Mouse (Mus musculus): Measurements from ENCODE around the gene Tenm4. TPM values are rescaled to one million over a fixed set of nuclear protein-coding genes. Genes with fewer than 3 reads are reported as not detected.

Gene Tenm4
- polyA plus RNA-seq, 1 experiment from 2014 or later = 24.0 TPM

GRCm38 (mm10) chr7:96818236-96818916 lies 647.3 kb downstream of the Tenm4 start:
- ATAC-seq (ENCODE audit: insufficient read depth, low FRiP score, low read depth) = no peak
- 83% methylated on average over 6 of the region's 6 CpGs for WGBS
- H3K9me3 ChIP-seq = no peaks in the 10 kb centered on the region

GRCm38 (mm10) chr7:96819538-96819937 lies 648.5 kb downstream of the Tenm4 start:
- Histone ChIP-seq H3K27me3 (replicated peaks) (no peaks in the 10 kb centered on the region), H3K36me3 (no peaks in the 10 kb centered on the region), H3K4me2 (no peak overlapping the region), H3K4me3 (replicated peaks) (no peak overlapping the region), H3K9ac (no peak overlapping the region), H3K27ac (no peak overlapping the region), H3K4me1 (peaks cover 5% of the 10 kb centered on the region), H3K9me3 (no peaks in the 10 kb centered on the region)
- 55% methylated on average over 3 of the region's 3 CpGs for WGBS
- ATAC-seq (ENCODE audit: insufficient read depth, low FRiP score, low read depth) = no peak

More at GRCm38 (mm10) chr7:96818236-96818916, 647.3 kb downstream of the Tenm4 start:
- H3K36me3 ChIP-seq = no peaks in the 10 kb centered on the region
- H3K9ac ChIP-seq = no peak overlapping the region
- H3K4me2 ChIP-seq = no peak overlapping the region
- no peak overlapping the region for H3K27ac ChIP-seq
- no peaks in the 10 kb centered on the region for H3K27me3 ChIP-seq (replicated peaks)
- H3K4me3 ChIP-seq (replicated peaks) = no peak overlapping the region
- H3K4me1 ChIP-seq = peaks cover 8% of the 10 kb centered on the region

- Histone ChIP-seq H3K36me3 (no peaks in the 10 kb centered on the region), H3K4me3 (replicated peaks) (no peak overlapping the region), H3K4me2 (no peak overlapping the region), H3K4me1 (peaks cover 5% of the 10 kb centered on the region), H3K27ac (no peak overlapping the region), H3K9ac (no peak overlapping the region), H3K27me3 (replicated peaks) (no peaks in the 10 kb centered on the region), H3K9me3 (no peaks in the 10 kb centered on the region)
- WGBS = 72% methylated on average over 6 of the region's 6 CpGs
- ATAC-seq (ENCODE audit: insufficient read depth, low FRiP score, low read depth) = no peak
These were observed 649.3 kb downstream of the Tenm4 start for GRCm38 (mm10) chr7:96820343-96820742.

- Histone ChIP-seq H3K4me3 (replicated peaks) (no peak overlapping the region), H3K4me1 (no peaks in the 10 kb centered on the region), H3K4me2 (no peak overlapping the region), H3K27ac (no peak overlapping the region), H3K9ac (no peak overlapping the region), H3K27me3 (replicated peaks) (no peaks in the 10 kb centered on the region), H3K36me3 (no peaks in the 10 kb centered on the region), H3K9me3 (no peaks in the 10 kb centered on the region)
- no peak for ATAC-seq (ENCODE audit: insufficient read depth, low FRiP score, low read depth)
- WGBS = 87% methylated on average over 6 of the region's 6 CpGs
These were observed 655.1 kb downstream of the Tenm4 start for GRCm38 (mm10) chr7:96826101-96826500.

- H3K9ac ChIP-seq = no peak overlapping the region
- no peaks in the 10 kb centered on the region for H3K4me1 ChIP-seq
- H3K4me2 ChIP-seq = no peak overlapping the region
- no peaks in the 10 kb centered on the region for H3K9me3 ChIP-seq
- no peaks in the 10 kb centered on the region for H3K36me3 ChIP-seq
- WGBS = 81% methylated on average over 6 of the region's 6 CpGs
- H3K4me3 ChIP-seq (replicated peaks) = no peak overlapping the region
- H3K27me3 ChIP-seq (replicated peaks) = no peaks in the 10 kb centered on the region
- ATAC-seq (ENCODE audit: insufficient read depth, low FRiP score, low read depth) = no peak
- no peak overlapping the region for H3K27ac ChIP-seq
These were observed 655.6 kb downstream of the Tenm4 start for GRCm38 (mm10) chr7:96826672-96827071.

GRCm38 (mm10) chr7:96832551-96832950 lies 661.5 kb downstream of the Tenm4 start:
- H3K27ac ChIP-seq = peak overlapping the region; percentile 35; the same call in 1 of the 2 replicates
- peaks cover 12% of the 10 kb centered on the region; the same call in 1 of the 2 replicates for H3K4me1 ChIP-seq
- H3K36me3 ChIP-seq = no peaks in the 10 kb centered on the region
- WGBS = 28% methylated on average over 9 of the region's 9 CpGs
- no peak overlapping the region for H3K4me3 ChIP-seq (replicated peaks)
- no peak overlapping the region for H3K9ac ChIP-seq
- no peaks in the 10 kb centered on the region for H3K27me3 ChIP-seq (replicated peaks)
- peak; percentile 24; the same call in 1 of the 2 replicates for ATAC-seq (ENCODE audit: insufficient read depth, low FRiP score, low read depth)
- no peak overlapping the region for H3K4me2 ChIP-seq
- H3K9me3 ChIP-seq = no peaks in the 10 kb centered on the region

GRCm38 (mm10) chr7:96833012-96833411 lies 662.0 kb downstream of the Tenm4 start:
- H3K27ac ChIP-seq = peak overlapping the region; percentile 40; the same call in 1 of the 2 replicates
- 52% methylated on average over 3 of the region's 3 CpGs for WGBS
- no peak overlapping the region for H3K9ac ChIP-seq
- no peak overlapping the region for H3K4me3 ChIP-seq (replicated peaks)
- H3K4me1 ChIP-seq = peaks cover 12% of the 10 kb centered on the region; the same call in 1 of the 2 replicates
- H3K4me2 ChIP-seq = no peak overlapping the region
- H3K36me3 ChIP-seq = no peaks in the 10 kb centered on the region
- H3K27me3 ChIP-seq (replicated peaks) = no peaks in the 10 kb centered on the region
- no peaks in the 10 kb centered on the region for H3K9me3 ChIP-seq
- no peak; the same call in 1 of the 2 replicates for ATAC-seq (ENCODE audit: insufficient read depth, low FRiP score, low read depth)

- Histone ChIP-seq H3K4me1 (peaks cover 12% of the 10 kb centered on the region; the same call in 1 of the 2 replicates), H3K36me3 (no peaks in the 10 kb centered on the region), H3K9ac (no peak overlapping the region), H3K9me3 (no peaks in the 10 kb centered on the region), H3K27me3 (replicated peaks) (no peaks in the 10 kb centered on the region), H3K4me2 (no peak overlapping the region), H3K4me3 (replicated peaks) (no peak overlapping the region), H3K27ac (peak overlapping the region; percentile 73)
- WGBS = 33% methylated on average over 6 of the region's 6 CpGs
- peak; percentile 83 for ATAC-seq (ENCODE audit: insufficient read depth, low FRiP score, low read depth)
These were observed 663.7 kb downstream of the Tenm4 start for GRCm38 (mm10) chr7:96834681-96835289.

- peak overlapping the region; percentile 57 for H3K27ac ChIP-seq
- H3K9ac ChIP-seq = no peak overlapping the region
- WGBS = 28% methylated on average over 2 of the region's 2 CpGs
- no peaks in the 10 kb centered on the region for H3K9me3 ChIP-seq
- ATAC-seq (ENCODE audit: insufficient read depth, low FRiP score, low read depth) = peak; percentile 13; the same call in 1 of the 2 replicates
- H3K36me3 ChIP-seq = no peaks in the 10 kb centered on the region
- H3K4me2 ChIP-seq = no peak overlapping the region
- H3K27me3 ChIP-seq (replicated peaks) = no peaks in the 10 kb centered on the region
- H3K4me3 ChIP-seq (replicated peaks) = no peak overlapping the region
- H3K4me1 ChIP-seq = peaks cover 12% of the 10 kb centered on the region; the same call in 1 of the 2 replicates
These were observed 664.3 kb downstream of the Tenm4 start for GRCm38 (mm10) chr7:96835313-96835712.

GRCm38 (mm10) chr7:96838271-96838841 lies 667.3 kb downstream of the Tenm4 start:
- no peak overlapping the region for H3K4me3 ChIP-seq (replicated peaks)
- no peak overlapping the region for H3K27ac ChIP-seq
- H3K36me3 ChIP-seq = no peaks in the 10 kb centered on the region
- H3K9me3 ChIP-seq = no peaks in the 10 kb centered on the region
- no peaks in the 10 kb centered on the region for H3K27me3 ChIP-seq (replicated peaks)
- H3K4me2 ChIP-seq = no peak overlapping the region
- H3K9ac ChIP-seq = no peak overlapping the region
- 0 out of 2 replicates have a peak, but pooled peaks cover 5% of the 10 kb centered on the region for H3K4me1 ChIP-seq
- WGBS = 81% methylated on average over 8 of the region's 8 CpGs
- ATAC-seq (ENCODE audit: insufficient read depth, low FRiP score, low read depth) = no peak

- Histone ChIP-seq H3K9me3 (no peaks in the 10 kb centered on the region), H3K4me1 (0 out of 2 replicates have a peak, but pooled peaks cover 5% of the 10 kb centered on the region), H3K4me2 (no peak overlapping the region), H3K27ac (no peak overlapping the region), H3K4me3 (replicated peaks) (no peak overlapping the region), H3K9ac (no peak overlapping the region), H3K36me3 (no peaks in the 10 kb centered on the region), H3K27me3 (replicated peaks) (no peaks in the 10 kb centered on the region)
- WGBS = 94% methylated on average over 4 of the region's 4 CpGs
- no peak for ATAC-seq (ENCODE audit: insufficient read depth, low FRiP score, low read depth)
These were observed 667.9 kb downstream of the Tenm4 start for GRCm38 (mm10) chr7:96838926-96839325.

- 76% methylated on average over 4 of the region's 4 CpGs for WGBS
- H3K4me2 ChIP-seq = no peak overlapping the region
- H3K9ac ChIP-seq = no peak overlapping the region
- no peak overlapping the region for H3K27ac ChIP-seq
- 0 out of 2 replicates have a peak, but pooled peaks cover 5% of the 10 kb centered on the region for H3K4me1 ChIP-seq
- no peak overlapping the region for H3K4me3 ChIP-seq (replicated peaks)
- H3K9me3 ChIP-seq = no peaks in the 10 kb centered on the region
- no peaks in the 10 kb centered on the region for H3K27me3 ChIP-seq (replicated peaks)
- no peak for ATAC-seq (ENCODE audit: insufficient read depth, low FRiP score, low read depth)
- no peaks in the 10 kb centered on the region for H3K36me3 ChIP-seq
These were observed 668.5 kb downstream of the Tenm4 start for GRCm38 (mm10) chr7:96839586-96839985.

Measured in stomach, embryonic 15.5 days (tissue).